Mouse (Mus musculus): Measurements from ENCODE around the gene Picalm. TPM values are rescaled to one million over a fixed set of nuclear protein-coding genes. Genes with fewer than 3 reads are reported as not detected.
A peak's percentile ranks its signal among the peaks of the same experiment; 100 is the strongest.

Picalm gene
- polyA plus RNA-seq, 1 experiment from 2014 or later, result 27.0 TPM

- Histone ChIP-seq H3K9ac (ENCODE audit: low read depth, low read length) (no peak overlapping the region), H3K4me1 (ENCODE audit: control insufficient read depth, insufficient read depth, low read length) (peaks cover 30% of the 10 kb centered on the region), H3K4me3 (ENCODE audit: low read length) (no peak overlapping the region), H3K27ac (ENCODE audit: low read length) (no peak overlapping the region), H3K4me2 (ENCODE audit: low read depth, low read length) (no peak overlapping the region), H3K27me3 (replicated peaks; ENCODE audit: control insufficient read depth, insufficient read depth, low read length) (no peaks in the 10 kb centered on the region), H3K36me3 (ENCODE audit: control insufficient read depth, insufficient read depth, low read length) (no peaks in the 10 kb centered on the region), H3K9me3 (ENCODE audit: control insufficient read depth, low read length) (no peaks in the 10 kb centered on the region)
- no peak for ATAC-seq
- WGBS, result 60% methylated on average over 2 of the region's 2 CpGs
Measured at GRCm38 (mm10) chr7:90144971-90145370, 15.0 kb downstream of the Picalm start.

GRCm38 (mm10) chr7:90145376-90145775 lies 15.4 kb downstream of the Picalm start:
- Histone ChIP-seq H3K9ac (ENCODE audit: low read depth, low read length) (no peak overlapping the region), H3K4me3 (ENCODE audit: low read length) (no peak overlapping the region), H3K27ac (ENCODE audit: low read length) (no peak overlapping the region), H3K4me1 (ENCODE audit: control insufficient read depth, insufficient read depth, low read length) (peaks cover 30% of the 10 kb centered on the region), H3K4me2 (ENCODE audit: low read depth, low read length) (no peak overlapping the region), H3K9me3 (ENCODE audit: control insufficient read depth, low read length) (no peaks in the 10 kb centered on the region), H3K27me3 (replicated peaks; ENCODE audit: control insufficient read depth, insufficient read depth, low read length) (no peaks in the 10 kb centered on the region), H3K36me3 (ENCODE audit: control insufficient read depth, insufficient read depth, low read length) (no peaks in the 10 kb centered on the region)
- ATAC-seq, result peak; percentile 47; the same call in 1 of the 2 replicates

GRCm38 (mm10) chr7:90145897-90146296 lies 15.9 kb downstream of the Picalm start:
- Histone ChIP-seq H3K4me3 (ENCODE audit: low read length) (no peak overlapping the region), H3K9ac (ENCODE audit: low read depth, low read length) (no peak overlapping the region), H3K4me2 (ENCODE audit: low read depth, low read length) (no peak overlapping the region), H3K4me1 (ENCODE audit: control insufficient read depth, insufficient read depth, low read length) (peaks cover 29% of the 10 kb centered on the region), H3K27me3 (replicated peaks; ENCODE audit: control insufficient read depth, insufficient read depth, low read length) (no peaks in the 10 kb centered on the region), H3K27ac (ENCODE audit: low read length) (peak overlapping the region; percentile 39), H3K9me3 (ENCODE audit: control insufficient read depth, low read length) (no peaks in the 10 kb centered on the region), H3K36me3 (ENCODE audit: control insufficient read depth, insufficient read depth, low read length) (no peaks in the 10 kb centered on the region)
- ATAC-seq, result peak; percentile 66
- 38% methylated on average over 4 of the region's 4 CpGs for WGBS

DNA sequence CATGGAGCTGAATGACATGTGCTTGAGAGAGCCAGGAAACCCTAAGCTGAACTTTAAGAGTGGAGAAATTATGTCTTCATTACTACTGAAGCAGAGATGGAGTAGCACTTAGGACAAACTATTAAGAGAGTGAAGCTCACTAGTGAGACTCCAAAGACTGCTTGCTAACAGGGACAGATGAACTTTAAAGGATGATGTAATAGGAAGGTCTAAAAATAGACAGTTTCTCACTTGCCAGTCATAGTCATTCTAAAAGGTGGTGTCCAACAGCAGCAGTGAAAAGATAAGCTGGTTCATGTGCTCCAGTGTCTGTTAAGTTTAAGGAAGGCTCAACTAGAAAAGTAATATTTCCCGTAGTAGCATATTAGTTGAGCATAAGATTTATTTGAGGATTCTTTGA lies 16.3 kb downstream of the Picalm start:
- peaks cover 27% of the 10 kb centered on the region for H3K4me1 ChIP-seq (ENCODE audit: control insufficient read depth, insufficient read depth, low read length)
- no peak overlapping the region for H3K9ac ChIP-seq (ENCODE audit: low read depth, low read length)
- no peaks in the 10 kb centered on the region for H3K27me3 ChIP-seq (replicated peaks; ENCODE audit: control insufficient read depth, insufficient read depth, low read length)
- H3K4me3 ChIP-seq (ENCODE audit: low read length), result no peak overlapping the region
- 43% methylated on average over 1 of the region's 1 CpGs for WGBS
- no peak overlapping the region for H3K4me2 ChIP-seq (ENCODE audit: low read depth, low read length)
- peak overlapping the region; percentile 39 for H3K27ac ChIP-seq (ENCODE audit: low read length)
- H3K36me3 ChIP-seq (ENCODE audit: control insufficient read depth, insufficient read depth, low read length), result no peaks in the 10 kb centered on the region
- H3K9me3 ChIP-seq (ENCODE audit: control insufficient read depth, low read length), result no peaks in the 10 kb centered on the region
- peak; percentile 78 for ATAC-seq

DNA sequence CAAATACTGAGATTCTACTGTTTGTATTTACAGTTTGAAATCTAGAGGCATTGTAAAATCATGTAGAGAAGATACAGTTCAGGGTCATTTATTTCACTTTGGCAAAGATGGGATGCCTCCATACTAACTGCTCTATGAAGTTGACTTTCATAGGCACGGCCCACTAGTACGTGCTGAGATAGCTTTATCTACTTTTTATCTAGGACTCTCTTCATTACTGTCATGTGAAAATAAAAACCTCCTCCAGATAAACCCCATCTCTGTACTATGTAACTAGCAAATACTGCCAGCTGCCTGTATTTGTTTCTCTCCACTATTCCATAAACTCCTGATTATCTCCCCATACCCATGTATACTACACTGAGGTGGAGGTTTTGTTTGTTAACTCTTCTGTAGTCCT lies 18.0 kb downstream of the Picalm start:
- H3K36me3 ChIP-seq (ENCODE audit: control insufficient read depth, insufficient read depth, low read length), result no peaks in the 10 kb centered on the region
- H3K4me3 ChIP-seq (ENCODE audit: low read length), result no peak overlapping the region
- H3K4me2 ChIP-seq (ENCODE audit: low read depth, low read length), result no peak overlapping the region
- no peaks in the 10 kb centered on the region for H3K9me3 ChIP-seq (ENCODE audit: control insufficient read depth, low read length)
- H3K9ac ChIP-seq (ENCODE audit: low read depth, low read length), result no peak overlapping the region
- no peaks in the 10 kb centered on the region for H3K27me3 ChIP-seq (replicated peaks; ENCODE audit: control insufficient read depth, insufficient read depth, low read length)
- no peak overlapping the region for H3K27ac ChIP-seq (ENCODE audit: low read length)
- peaks cover 22% of the 10 kb centered on the region for H3K4me1 ChIP-seq (ENCODE audit: control insufficient read depth, insufficient read depth, low read length)
- ATAC-seq, result peak; percentile 17; the same call in 1 of the 2 replicates
- WGBS, result 54% methylated on average over 2 of the region's 2 CpGs

- no peaks in the 10 kb centered on the region for H3K27me3 ChIP-seq (replicated peaks; ENCODE audit: control insufficient read depth, insufficient read depth, low read length)
Measured at GRCm38 (mm10) chr7:90148516-90148915, 18.5 kb downstream of the Picalm start.

DNA sequence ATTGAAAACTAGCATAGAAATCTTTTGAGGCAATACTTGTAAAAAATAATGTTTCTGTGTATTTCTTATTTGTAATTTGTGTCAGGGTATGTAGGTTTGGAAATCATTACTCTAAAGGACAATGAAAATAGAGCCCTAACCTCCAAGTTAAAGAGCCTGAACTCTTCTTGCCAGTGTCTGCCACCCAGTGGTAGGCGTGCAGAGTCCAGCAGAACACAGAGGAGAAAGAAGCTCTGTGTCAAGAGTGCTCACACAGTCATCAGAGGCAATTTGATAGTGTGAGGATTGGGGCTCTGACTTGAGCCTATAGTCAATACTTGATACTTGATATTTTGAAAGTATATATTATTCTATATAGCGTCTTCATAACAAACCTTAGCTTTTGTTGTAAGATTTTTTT lies 20.3 kb downstream of the Picalm start:
- Histone ChIP-seq H3K4me2 (ENCODE audit: low read depth, low read length) (no peak overlapping the region), H3K27me3 (replicated peaks; ENCODE audit: control insufficient read depth, insufficient read depth, low read length) (no peaks in the 10 kb centered on the region), H3K4me1 (ENCODE audit: control insufficient read depth, insufficient read depth, low read length) (peaks cover 19% of the 10 kb centered on the region), H3K9ac (ENCODE audit: low read depth, low read length) (no peak overlapping the region), H3K4me3 (ENCODE audit: low read length) (no peak overlapping the region), H3K36me3 (ENCODE audit: control insufficient read depth, insufficient read depth, low read length) (no peaks in the 10 kb centered on the region), H3K27ac (ENCODE audit: low read length) (no peak overlapping the region), H3K9me3 (ENCODE audit: control insufficient read depth, low read length) (no peaks in the 10 kb centered on the region)
- WGBS, result 43% methylated on average over 2 of the region's 2 CpGs
- ATAC-seq, result peak; percentile 54; the same call in 1 of the 2 replicates

More at GRCm38 (mm10) chr7:90148516-90148915, 18.5 kb downstream of the Picalm start:
- no peaks in the 10 kb centered on the region for H3K9me3 ChIP-seq (ENCODE audit: control insufficient read depth, low read length)
- peaks cover 19% of the 10 kb centered on the region for H3K4me1 ChIP-seq (ENCODE audit: control insufficient read depth, insufficient read depth, low read length)
- no peaks in the 10 kb centered on the region for H3K36me3 ChIP-seq (ENCODE audit: control insufficient read depth, insufficient read depth, low read length)
- H3K9ac ChIP-seq (ENCODE audit: low read depth, low read length), result no peak overlapping the region
- WGBS, result 54% methylated on average over 1 of the region's 1 CpGs
- ATAC-seq, result no peak
- H3K4me3 ChIP-seq (ENCODE audit: low read length), result no peak overlapping the region
- no peak overlapping the region for H3K27ac ChIP-seq (ENCODE audit: low read length)
- H3K4me2 ChIP-seq (ENCODE audit: low read depth, low read length), result no peak overlapping the region

- no peak overlapping the region for H3K4me2 ChIP-seq (ENCODE audit: low read depth, low read length)
- WGBS, result 71% methylated on average over 2 of the region's 2 CpGs
- H3K4me1 ChIP-seq (ENCODE audit: control insufficient read depth, insufficient read depth, low read length), result peaks cover 3% of the 10 kb centered on the region; the same call in 1 of the 2 replicates
- no peaks in the 10 kb centered on the region for H3K9me3 ChIP-seq (ENCODE audit: control insufficient read depth, low read length)
- no peak overlapping the region for H3K9ac ChIP-seq (ENCODE audit: low read depth, low read length)
- H3K27me3 ChIP-seq (replicated peaks; ENCODE audit: control insufficient read depth, insufficient read depth, low read length), result no peaks in the 10 kb centered on the region
- H3K4me3 ChIP-seq (ENCODE audit: low read length), result no peak overlapping the region
- no peak overlapping the region for H3K27ac ChIP-seq (ENCODE audit: low read length)
- peaks cover 4% of the 10 kb centered on the region; the same call in 1 of the 2 replicates for H3K36me3 ChIP-seq (ENCODE audit: control insufficient read depth, insufficient read depth, low read length)
- ATAC-seq, result no peak
Measured at GRCm38 (mm10) chr7:90158034-90158433, 28.0 kb downstream of the Picalm start.

- peaks cover 4% of the 10 kb centered on the region; the same call in 1 of the 2 replicates for H3K36me3 ChIP-seq (ENCODE audit: control insufficient read depth, insufficient read depth, low read length)
- no peak overlapping the region for H3K9ac ChIP-seq (ENCODE audit: low read depth, low read length)
- no peak overlapping the region for H3K4me3 ChIP-seq (ENCODE audit: low read length)
- WGBS, result 56% methylated on average over 5 of the region's 5 CpGs
- ATAC-seq, result peak; percentile 95
- H3K4me1 ChIP-seq (ENCODE audit: control insufficient read depth, insufficient read depth, low read length), result peaks cover 3% of the 10 kb centered on the region; the same call in 1 of the 2 replicates
- H3K27ac ChIP-seq (ENCODE audit: low read length), result no peak overlapping the region
- no peaks in the 10 kb centered on the region for H3K9me3 ChIP-seq (ENCODE audit: control insufficient read depth, low read length)
- no peak overlapping the region for H3K4me2 ChIP-seq (ENCODE audit: low read depth, low read length)
- H3K27me3 ChIP-seq (replicated peaks; ENCODE audit: control insufficient read depth, insufficient read depth, low read length), result no peaks in the 10 kb centered on the region
Measured at GRCm38 (mm10) chr7:90160598-90160997, 30.6 kb downstream of the Picalm start.

DNA sequence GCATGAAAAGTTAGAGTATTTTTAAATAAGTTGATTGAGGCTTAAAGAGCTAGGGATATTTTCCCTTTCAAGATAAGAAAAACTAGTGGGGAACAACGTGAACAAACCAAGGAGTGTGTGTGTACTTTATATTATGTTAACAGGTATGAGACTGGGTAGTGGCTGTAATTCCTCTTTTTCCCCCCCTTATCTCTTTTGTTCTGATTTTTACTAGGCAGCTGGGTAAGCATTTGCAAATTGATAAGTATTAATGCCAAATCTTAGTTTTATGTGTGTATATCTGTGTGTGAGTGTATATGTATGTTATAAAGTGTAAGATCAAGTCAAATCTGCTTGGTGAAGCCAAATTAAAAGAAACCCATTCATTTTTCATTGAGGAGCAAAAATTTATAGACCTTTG lies 34.3 kb downstream of the Picalm start:
- no peak for ATAC-seq
- Histone ChIP-seq H3K9me3 (ENCODE audit: control insufficient read depth, low read length) (no peaks in the 10 kb centered on the region), H3K27me3 (replicated peaks; ENCODE audit: control insufficient read depth, insufficient read depth, low read length) (no peaks in the 10 kb centered on the region), H3K4me1 (ENCODE audit: control insufficient read depth, insufficient read depth, low read length) (no peaks in the 10 kb centered on the region), H3K36me3 (ENCODE audit: control insufficient read depth, insufficient read depth, low read length) (peaks cover 4% of the 10 kb centered on the region; the same call in 1 of the 2 replicates), H3K4me3 (ENCODE audit: low read length) (no peak overlapping the region), H3K27ac (ENCODE audit: low read length) (no peak overlapping the region), H3K9ac (ENCODE audit: low read depth, low read length) (no peak overlapping the region), H3K4me2 (ENCODE audit: low read depth, low read length) (no peak overlapping the region)
- WGBS, result 61% methylated on average over 1 of the region's 1 CpGs
